Mouse (Mus musculus) midbrain, embryonic 12.5 days (tissue): ENCODE measurements around the gene Rnf13. TPM values are rescaled to one million over a fixed set of nuclear protein-coding genes. Genes with fewer than 3 reads are reported as not detected.
"Not testable (repeated sequence)": the region's sequence is repeated elsewhere in the genome, so short reads cannot be mapped to it uniquely, and the experiment has no call there.

ENCODE experiments used
- ATAC-seq: fragments of 200-750 bp; cut with Nextera tagmentation; 2 replicates; pipeline ENCODE4 v1.8.0; 2017; ENCODE audit warnings: low read depth, moderate TSS enrichment, moderate library complexity; ENCODE audit not compliant: low FRiP score
- H3K27ac ChIP-seq: fragments of 300-500 bp; sonication (generic); replicated peaks from 2 replicates; pipeline ENCODE4 v1.5.1; 2016; ENCODE audit warnings: mild to moderate bottlenecking
- H3K27me3 ChIP-seq: fragments of 300-500 bp; sonication (generic); 2 replicates; pipeline ENCODE4 v1.6.1; 2016; ENCODE audit warnings: mild to moderate bottlenecking
- H3K36me3 ChIP-seq: fragments of 300-500 bp; sonication (generic); 2 replicates; pipeline ENCODE4 v1.6.1; 2016
- H3K4me1 ChIP-seq: fragments of 300-500 bp; sonication (generic); 2 replicates; pipeline ENCODE4 v1.6.1; 2016
- H3K4me2 ChIP-seq: fragments of 300-500 bp; sonication (generic); replicated peaks from 2 replicates; pipeline ENCODE4 v1.6.1; 2016; ENCODE audit warnings: mild to moderate bottlenecking, moderate library complexity
- H3K4me3 ChIP-seq: fragments of 300-500 bp; sonication (generic); 2 replicates; pipeline ENCODE4 v1.5.1; 2016; ENCODE audit warnings: mild to moderate bottlenecking
- H3K9ac ChIP-seq: fragments of 300-500 bp; sonication (generic); replicated peaks from 2 replicates; pipeline ENCODE4 v1.6.1; 2016; ENCODE audit warnings: mild to moderate bottlenecking, moderate library complexity
- H3K9me3 ChIP-seq: fragments of 300-500 bp; sonication (generic); 2 replicates; pipeline ENCODE4 v1.6.1; 2016; ENCODE audit warnings: mild to moderate bottlenecking
- WGBS: fragments of 180-500 bp; shearing (Covaris S2); methylation state at CpG from one replicate; pipeline ENCODE4 v1.1.7; 2016; 5-methylcytosine and 5-hydroxymethylcytosine counted together
- polyA plus RNA-seq: library from polyadenylated mRNA; unstranded; fragments of >200 nt; fragmentation: Nextera tagmentation; extraction: Ambion mirVana; gene quantifications from 2 replicates; pipeline ENCODE4 v1.2.1, GENCODE M21; 2016

The Rnf13 gene
- polyA plus RNA-seq, 1 experiment from 2014 or later: 60.5 TPM

GRCm38 (mm10) chr3:57788472-57788871, 52.6 kb downstream of the Rnf13 start:
- no peak overlapping the region for H3K27ac ChIP-seq
- H3K27me3 ChIP-seq: no peaks in the 10 kb centered on the region
- ATAC-seq: no peak
- WGBS: 82% methylated on average over 4 of the region's 4 CpGs
- H3K9ac ChIP-seq: no peak overlapping the region
- H3K4me3 ChIP-seq: no peak overlapping the region
- H3K9me3 ChIP-seq: no peaks in the 10 kb centered on the region
- peaks cover 3% of the 10 kb centered on the region; the same call in 1 of the 2 replicates for H3K4me1 ChIP-seq
- no peaks in the 10 kb centered on the region for H3K36me3 ChIP-seq
- H3K4me2 ChIP-seq: no peak overlapping the region

- ATAC-seq: no peak
Measured at GRCm38 (mm10) chr3:57789005-57789962, 53.4 kb downstream of the Rnf13 start.

DNA sequence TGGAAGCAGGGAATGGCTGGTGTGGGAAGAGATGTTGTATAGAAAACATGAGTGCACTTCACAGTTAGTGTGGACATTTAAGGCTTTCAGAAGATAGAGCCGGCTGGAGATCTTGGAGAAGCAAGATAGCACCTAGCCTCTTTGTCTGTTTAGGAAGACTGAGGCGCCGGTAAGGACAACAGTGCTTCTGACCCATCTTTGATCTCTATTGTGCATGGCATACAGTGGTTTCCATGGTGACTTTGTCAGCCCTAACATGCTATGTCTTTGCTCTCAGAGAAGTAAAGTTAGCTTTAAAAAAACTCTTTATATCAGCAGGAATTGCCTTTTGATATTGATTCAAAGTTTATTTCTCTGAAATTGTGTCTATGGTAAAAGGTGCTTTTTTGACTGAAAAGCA, 55.2 kb downstream of the Rnf13 start:
- no peak for ATAC-seq
- H3K4me1 ChIP-seq: peaks cover 6% of the 10 kb centered on the region; the same call in 1 of the 2 replicates
- H3K27ac ChIP-seq: no peak overlapping the region
- no peak overlapping the region for H3K4me3 ChIP-seq
- H3K36me3 ChIP-seq: no peaks in the 10 kb centered on the region
- no peaks in the 10 kb centered on the region for H3K9me3 ChIP-seq
- WGBS: 37% methylated on average over 3 of the region's 3 CpGs
- H3K27me3 ChIP-seq: no peaks in the 10 kb centered on the region
- H3K9ac ChIP-seq: no peak overlapping the region
- H3K4me2 ChIP-seq: no peak overlapping the region

More at GRCm38 (mm10) chr3:57789005-57789962, 53.4 kb downstream of the Rnf13 start:
- Histone ChIP-seq H3K27me3 (no peaks in the 10 kb centered on the region), H3K4me3 (no peak overlapping the region), H3K4me2 (no peak overlapping the region), H3K4me1 (peaks cover 3% of the 10 kb centered on the region; the same call in 1 of the 2 replicates), H3K36me3 (no peaks in the 10 kb centered on the region), H3K9me3 (no peaks in the 10 kb centered on the region), H3K27ac (no peak overlapping the region), H3K9ac (no peak overlapping the region)
- WGBS: 86% methylated on average over 7 of the region's 7 CpGs

DNA sequence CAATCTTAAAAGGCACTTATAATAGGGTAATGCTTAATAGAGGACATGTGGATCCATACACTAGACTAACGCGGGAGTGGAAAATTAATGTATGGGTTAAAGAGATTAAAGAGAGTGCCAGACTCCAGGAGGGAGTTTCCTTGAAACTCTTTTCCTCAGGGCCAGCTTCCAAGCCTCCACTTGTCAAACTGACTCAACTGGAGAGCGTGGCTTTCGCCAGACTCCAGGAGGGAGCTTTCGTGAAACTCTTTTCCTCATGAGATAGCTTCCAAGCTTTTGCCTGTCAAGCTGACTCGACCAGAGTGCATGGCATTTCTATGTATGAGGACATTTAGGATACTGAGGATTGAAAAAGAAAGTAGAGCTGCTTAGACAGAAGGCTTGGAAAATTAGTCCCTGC, 59.2 kb downstream of the Rnf13 start:
- H3K4me3 ChIP-seq: not testable (repeated sequence)
- WGBS: 56% methylated on average over 6 of the region's 6 CpGs

DNA sequence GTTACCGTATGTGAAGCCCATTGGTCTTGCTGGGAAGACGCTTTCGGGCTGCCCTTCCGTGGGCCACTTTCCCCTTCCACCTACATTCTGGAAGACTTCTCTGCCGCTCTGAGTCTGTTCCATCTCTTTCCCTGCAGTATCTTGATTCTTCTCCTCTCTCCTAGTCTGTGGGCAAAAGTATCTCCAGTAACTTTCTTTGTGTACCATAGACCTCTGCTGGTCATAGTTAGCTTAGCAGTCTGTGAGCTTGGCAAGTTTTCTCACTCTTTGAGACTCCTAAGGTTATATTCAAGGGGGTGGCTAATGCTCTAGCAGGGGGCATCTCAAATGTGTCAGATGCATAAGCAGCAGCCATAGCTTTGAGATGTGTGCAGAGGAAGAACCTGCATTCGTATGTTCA, 79.6 kb downstream of the Rnf13 start:
- Histone ChIP-seq H3K4me2 (no peak overlapping the region), H3K4me3 (no peak overlapping the region), H3K27ac (no peak overlapping the region), H3K9ac (no peak overlapping the region), H3K4me1 (no peaks in the 10 kb centered on the region), H3K27me3 (no peaks in the 10 kb centered on the region), H3K9me3 (no peaks in the 10 kb centered on the region), H3K36me3 (no peaks in the 10 kb centered on the region)
- 88% methylated on average over 6 of the region's 6 CpGs for WGBS
- ATAC-seq: no peak

More for the DNA sequence above, 59.2 kb downstream of the Rnf13 start:
- H3K4me1 ChIP-seq, H3K9ac ChIP-seq, H3K27ac ChIP-seq, H3K36me3 ChIP-seq, H3K27me3 ChIP-seq, ATAC-seq, H3K4me2 ChIP-seq, H3K9me3 ChIP-seq: not testable (repeated sequence)

GRCm38 (mm10) chr3:57825866-57826265, 90.0 kb downstream of the Rnf13 start:
- ATAC-seq: no peak
- 91% methylated on average over 3 of the region's 3 CpGs for WGBS
- Histone ChIP-seq H3K4me1 (no peaks in the 10 kb centered on the region), H3K9ac (no peak overlapping the region), H3K4me3 (no peak overlapping the region), H3K9me3 (no peaks in the 10 kb centered on the region), H3K27me3 (no peaks in the 10 kb centered on the region), H3K36me3 (peaks cover 16% of the 10 kb centered on the region), H3K4me2 (no peak overlapping the region), H3K27ac (no peak overlapping the region)

DNA sequence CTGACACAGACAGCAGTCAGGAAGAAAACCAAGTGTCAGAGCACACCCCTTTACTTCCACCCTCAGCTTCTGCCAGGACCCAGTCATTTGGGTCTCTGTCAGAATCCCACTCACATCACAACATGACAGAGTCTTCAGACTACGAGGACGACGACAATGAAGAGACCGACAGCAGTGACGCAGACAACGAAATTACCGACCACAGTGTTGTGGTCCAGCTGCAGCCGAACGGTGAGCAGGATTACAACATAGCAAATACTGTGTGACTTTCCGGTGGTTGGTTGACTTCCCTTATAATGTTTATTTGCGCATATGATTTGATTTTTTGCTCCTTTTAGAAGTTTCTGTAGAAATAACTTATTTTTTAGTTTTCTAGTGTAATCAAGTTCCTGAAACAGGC, 97.7 kb downstream of the Rnf13 start:
- no peaks in the 10 kb centered on the region for H3K4me1 ChIP-seq
- H3K27me3 ChIP-seq: no peaks in the 10 kb centered on the region
- no peak overlapping the region for H3K9ac ChIP-seq
- no peak overlapping the region for H3K4me2 ChIP-seq
- WGBS: 90% methylated on average over 11 of the region's 11 CpGs
- H3K4me3 ChIP-seq: no peak overlapping the region
- no peak for ATAC-seq
- no peaks in the 10 kb centered on the region for H3K9me3 ChIP-seq
- no peak overlapping the region for H3K27ac ChIP-seq
- peaks cover 23% of the 10 kb centered on the region for H3K36me3 ChIP-seq

- H3K4me3 ChIP-seq: no peak overlapping the region
- H3K36me3 ChIP-seq: peaks cover 32% of the 10 kb centered on the region
- H3K27me3 ChIP-seq: no peaks in the 10 kb centered on the region
- ATAC-seq: no peak
- no peak overlapping the region for H3K27ac ChIP-seq
- no peak overlapping the region for H3K4me2 ChIP-seq
- 0 out of 2 replicates have a peak, but pooled peaks cover 2% of the 10 kb centered on the region for H3K9me3 ChIP-seq
- 96% methylated on average over 4 of the region's 4 CpGs for WGBS
- no peak overlapping the region for H3K9ac ChIP-seq
- H3K4me1 ChIP-seq: no peaks in the 10 kb centered on the region
Measured at GRCm38 (mm10) chr3:57836911-57837310, 101.0 kb downstream of the Rnf13 start.

DNA sequence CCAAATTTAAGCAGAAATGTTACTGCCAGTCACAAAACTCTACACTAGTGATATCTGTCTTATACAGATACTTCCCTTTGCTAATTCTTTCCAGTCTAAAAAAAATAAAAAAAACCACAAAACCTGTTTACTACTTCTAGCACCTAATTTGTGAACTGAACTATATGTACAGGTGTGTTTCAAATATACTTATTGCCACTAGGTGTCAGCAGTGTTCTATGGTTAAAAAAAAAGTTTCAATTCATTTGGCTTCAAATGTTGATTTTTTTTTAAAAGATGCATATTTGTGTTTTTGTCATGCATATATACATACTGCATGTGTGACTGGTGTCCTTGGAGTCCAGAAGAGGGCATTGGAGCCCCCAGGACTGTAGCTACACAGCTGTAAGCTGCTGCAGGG, 107.9 kb downstream of the Rnf13 start:
- Histone ChIP-seq H3K4me2 (no peak overlapping the region), H3K4me1 (peaks cover 12% of the 10 kb centered on the region), H3K27ac (no peak overlapping the region), H3K9ac (no peak overlapping the region), H3K36me3 (peaks cover 43% of the 10 kb centered on the region), H3K9me3 (0 out of 2 replicates have a peak, but pooled peaks cover 2% of the 10 kb centered on the region), H3K4me3 (no peak overlapping the region), H3K27me3 (no peaks in the 10 kb centered on the region)
- ATAC-seq: no peak

GRCm38 (mm10) chr3:57845786-57846661, 110.2 kb downstream of the Rnf13 start:
- H3K4me3 ChIP-seq: peak overlapping the region; percentile 78
- H3K27ac ChIP-seq: peak overlapping the region; percentile 99
- no peaks in the 10 kb centered on the region for H3K27me3 ChIP-seq
- peaks cover 12% of the 10 kb centered on the region for H3K4me1 ChIP-seq
- H3K9me3 ChIP-seq: no peaks in the 10 kb centered on the region
- H3K4me2 ChIP-seq: peak overlapping the region; percentile 65
- H3K9ac ChIP-seq: peak overlapping the region; percentile 97
- peaks cover 30% of the 10 kb centered on the region for H3K36me3 ChIP-seq
- WGBS: 5% methylated on average over 11 of the region's 11 CpGs
- no peak for ATAC-seq

- ATAC-seq: no peak
- Histone ChIP-seq H3K27ac (peak overlapping the region; percentile 99), H3K36me3 (peaks cover 25% of the 10 kb centered on the region), H3K4me1 (peaks cover 12% of the 10 kb centered on the region), H3K9ac (peak overlapping the region; percentile 97), H3K27me3 (no peaks in the 10 kb centered on the region), H3K4me2 (peak overlapping the region; percentile 65), H3K9me3 (no peaks in the 10 kb centered on the region), H3K4me3 (peak overlapping the region; percentile 78)
- WGBS: under 1% methylated on average over 9 of the region's 9 CpGs
Measured at GRCm38 (mm10) chr3:57846662-57846911, 110.7 kb downstream of the Rnf13 start.
